Mouse (Mus musculus) erythroblast, embryonic 14.5 days (primary cell): ENCODE data around the gene Stkld1. TPM values are rescaled to one million over a fixed set of nuclear protein-coding genes. Genes with fewer than 3 reads are reported as not detected.
"Not testable (repeated sequence)": the region's sequence is repeated elsewhere in the genome, so short reads cannot be mapped to it uniquely, and the experiment has no call there.

Source experiments
- H3K27me3 ChIP-seq: 2 replicates; pipeline ENCODE4 v1.6.1; 2012; ENCODE audit warnings: inconsistent platforms; ENCODE audit not compliant: control insufficient read depth
- H3K36me3 ChIP-seq: 2 replicates; pipeline ENCODE4 v1.6.1; 2012; ENCODE audit warnings: mild to moderate bottlenecking, inconsistent platforms; ENCODE audit not compliant: control insufficient read depth
- H3K4me1 ChIP-seq: 2 replicates; pipeline ENCODE4 v1.6.1; 2012; ENCODE audit warnings: inconsistent platforms; ENCODE audit not compliant: control insufficient read depth
- H3K4me3 ChIP-seq: replicated peaks from 2 replicates; pipeline ENCODE3; 2012; ENCODE audit warnings: moderate library complexity, mild to moderate bottlenecking, inconsistent platforms
- H3K9me3 ChIP-seq: 2 replicates; pipeline ENCODE4 v1.6.1; 2012; ENCODE audit warnings: low read length, inconsistent platforms, mixed read lengths; ENCODE audit not compliant: control insufficient read depth
- GATA1 ChIP-seq: IDR thresholded peaks from 2 replicates; pipeline ENCODE4 v1.6.1; 2012; ENCODE audit warnings: low read length, inconsistent platforms, mixed read lengths
- TAL1 ChIP-seq: IDR thresholded peaks from 3 replicates; pipeline ENCODE4 v1.6.1; 2012; ENCODE audit warnings: low read length, inconsistent platforms, mixed read lengths
- polyA plus RNA-seq: library from polyadenylated mRNA; stranded (reverse); fragments of >175 nt; gene quantifications from 2 replicates; pipeline ENCODE4 v1.2.3, GENCODE M21; 2012

Gene Stkld1
- 0.02 TPM in 1 of 2 replicates, not detected in the other for polyA plus RNA-seq

- Histone ChIP-seq H3K9me3 (no peaks in the 10 kb centered on the region), H3K4me3 (peak within 1 kb of the TSS; percentile 92), H3K27me3 (no peaks in the 10 kb centered on the region), H3K36me3 (peaks cover 32% of the 10 kb centered on the region), H3K4me1 (peaks cover 51% of the 10 kb centered on the region)
- TF ChIP-seq GATA1 (no peak), TAL1 (no peak)
Observed at GRCm38 (mm10) chr2:26933304-26934055, at the start of gene Stkld1, which contains the start of gene Surf4. Gene Stkld1 (plus strand): TSS chr2:26934047. Gene Surf4 (minus strand): TSS chr2:26933928.

GRCm38 (mm10) chr2:26885541-26885940 is 48.3 kb upstream of the Stkld1 start:
- not testable (repeated sequence) for H3K9me3 ChIP-seq, H3K4me1 ChIP-seq, H3K27me3 ChIP-seq, H3K4me3 ChIP-seq
- peaks cover 18% of the 10 kb centered on the region for H3K36me3 ChIP-seq

GRCm38 (mm10) chr2:26886170-26886569 is 47.7 kb upstream of the Stkld1 start:
- not testable (repeated sequence) for H3K27me3 ChIP-seq, H3K9me3 ChIP-seq, H3K4me3 ChIP-seq

GRCm38 (mm10) chr2:26895898-26896297 is 37.9 kb upstream of the Stkld1 start:
- Histone ChIP-seq H3K27me3 (no peaks in the 10 kb centered on the region), H3K36me3 (peaks cover 91% of the 10 kb centered on the region), H3K4me1 (peaks cover 6% of the 10 kb centered on the region), H3K4me3 (no peak overlapping the region), H3K9me3 (no peaks in the 10 kb centered on the region)
- no peak for TF ChIP-seq GATA1
- no peak for TF ChIP-seq TAL1

More at GRCm38 (mm10) chr2:26886170-26886569, 47.7 kb upstream of the Stkld1 start:
- H3K4me1 ChIP-seq, result not testable (repeated sequence)
- peaks cover 24% of the 10 kb centered on the region for H3K36me3 ChIP-seq

- Histone ChIP-seq H3K9me3 (no peaks in the 10 kb centered on the region), H3K4me3 (no peak overlapping the region), H3K36me3 (peaks cover 69% of the 10 kb centered on the region), H3K4me1 (peaks cover 43% of the 10 kb centered on the region), H3K27me3 (no peaks in the 10 kb centered on the region)
- no peak for TF ChIP-seq GATA1
- no peak for TF ChIP-seq TAL1
Observed at GRCm38 (mm10) chr2:26900731-26901130, 33.1 kb upstream of the Stkld1 start.

GRCm38 (mm10) chr2:26901834-26902400 is 31.9 kb upstream of the Stkld1 start:
- Histone ChIP-seq H3K36me3 (peaks cover 72% of the 10 kb centered on the region), H3K9me3 (no peaks in the 10 kb centered on the region), H3K4me1 (peaks cover 47% of the 10 kb centered on the region), H3K27me3 (no peaks in the 10 kb centered on the region), H3K4me3 (peak overlapping the region; percentile 92)
- TF ChIP-seq GATA1 (no peak), TAL1 (no peak)

- Histone ChIP-seq H3K9me3 (no peaks in the 10 kb centered on the region), H3K4me3 (peak within 1 kb of the TSS; percentile 92), H3K27me3 (no peaks in the 10 kb centered on the region), H3K36me3 (peaks cover 72% of the 10 kb centered on the region), H3K4me1 (peaks cover 55% of the 10 kb centered on the region)
- TF ChIP-seq GATA1 (no peak), TAL1 (no peak)
Observed at GRCm38 (mm10) chr2:26902467-26903220, 31.2 kb upstream of the Stkld1 start, which contains the start of gene Surf6. Gene Surf6 (minus strand): TSS chr2:26902879.

GRCm38 (mm10) chr2:26903311-26903710 is 30.5 kb upstream of the Stkld1 start:
- Histone ChIP-seq H3K4me3 (peak overlapping the region; percentile 92), H3K27me3 (no peaks in the 10 kb centered on the region), H3K4me1 (peaks cover 61% of the 10 kb centered on the region), H3K36me3 (peaks cover 72% of the 10 kb centered on the region), H3K9me3 (no peaks in the 10 kb centered on the region)
- no peak for TF ChIP-seq GATA1
- no peak for TF ChIP-seq TAL1

- TF ChIP-seq GATA1, result no peak
- peaks cover 56% of the 10 kb centered on the region for H3K36me3 ChIP-seq
- H3K4me1 ChIP-seq, result peaks cover 73% of the 10 kb centered on the region
Observed at GRCm38 (mm10) chr2:26905936-26906335, 27.9 kb upstream of the Stkld1 start.

More at GRCm38 (mm10) chr2:26905936-26906335, 27.9 kb upstream of the Stkld1 start:
- Histone ChIP-seq H3K9me3 (no peaks in the 10 kb centered on the region), H3K27me3 (no peaks in the 10 kb centered on the region), H3K4me3 (no peak overlapping the region)
